Mouse (Mus musculus): ENCODE results near the gene Tet2.
"Not testable (repeated sequence)": the region's sequence is repeated elsewhere in the genome, so short reads cannot be mapped to it uniquely, and the experiment has no call there.

The Tet2 gene

GRCm38 (mm10) chr3:133548613-133549012, 3.7 kb upstream of the Tet2 start:
- DNase-seq (ENCODE audit: low read depth), result no peak

- DNase-seq (ENCODE audit: low read depth), result no peak
Measured at GRCm38 (mm10) chr3:133546790-133547189, 1.9 kb upstream of the Tet2 start.

- DNase-seq (ENCODE audit: low read depth), result no peak
Measured at GRCm38 (mm10) chr3:133545304-133545666, 346 bp upstream of the Tet2 start.

- peak; percentile 90 for DNase-seq (ENCODE audit: low read depth)
Measured at GRCm38 (mm10) chr3:133544131-133544550, 798 bp downstream of the Tet2 start.

- peak; percentile 45 for DNase-seq (ENCODE audit: low read depth)
Measured at GRCm38 (mm10) chr3:133543101-133544020, 1.6 kb downstream of the Tet2 start.

GRCm38 (mm10) chr3:133542084-133542483, 2.9 kb downstream of the Tet2 start:
- no peak for DNase-seq (ENCODE audit: low read depth)

- DNase-seq (ENCODE audit: low read depth), result no peak
Measured at GRCm38 (mm10) chr3:133541000-133541399, 3.9 kb downstream of the Tet2 start.

GRCm38 (mm10) chr3:133539991-133540390, 4.9 kb downstream of the Tet2 start:
- no peak for DNase-seq (ENCODE audit: low read depth)

- DNase-seq (ENCODE audit: low read depth), result not testable (repeated sequence)
Measured at GRCm38 (mm10) chr3:133538499-133538898, 6.4 kb downstream of the Tet2 start.

GRCm38 (mm10) chr3:133535644-133536043, 9.3 kb downstream of the Tet2 start:
- no peak for DNase-seq (ENCODE audit: low read depth)

- DNase-seq (ENCODE audit: low read depth), result no peak
Measured at GRCm38 (mm10) chr3:133534066-133534465, 10.9 kb downstream of the Tet2 start.

- DNase-seq (ENCODE audit: low read depth), result no peak
Measured at GRCm38 (mm10) chr3:133533272-133533995, 11.5 kb downstream of the Tet2 start.

GRCm38 (mm10) chr3:133532806-133533205, 12.1 kb downstream of the Tet2 start:
- no peak for DNase-seq (ENCODE audit: low read depth)

GRCm38 (mm10) chr3:133532252-133532651, 12.7 kb downstream of the Tet2 start:
- DNase-seq (ENCODE audit: low read depth), result no peak

GRCm38 (mm10) chr3:133531101-133531500, 13.8 kb downstream of the Tet2 start:
- no peak for DNase-seq (ENCODE audit: low read depth)

- no peak for DNase-seq (ENCODE audit: low read depth)
Measured at GRCm38 (mm10) chr3:133530664-133531063, 14.3 kb downstream of the Tet2 start.

GRCm38 (mm10) chr3:133526119-133526723, 18.7 kb downstream of the Tet2 start:
- peak; percentile 31 for DNase-seq (ENCODE audit: low read depth)

GRCm38 (mm10) chr3:133525578-133525977, 19.4 kb downstream of the Tet2 start:
- DNase-seq (ENCODE audit: low read depth), result peak; percentile 18

GRCm38 (mm10) chr3:133524341-133525050, 20.4 kb downstream of the Tet2 start:
- no peak for DNase-seq (ENCODE audit: low read depth)

- no peak for DNase-seq (ENCODE audit: low read depth)
Measured at GRCm38 (mm10) chr3:133523191-133523590, 21.7 kb downstream of the Tet2 start.

- DNase-seq (ENCODE audit: low read depth), result no peak
Measured at GRCm38 (mm10) chr3:133522289-133522688, 22.6 kb downstream of the Tet2 start.

- DNase-seq (ENCODE audit: low read depth), result no peak
Measured at GRCm38 (mm10) chr3:133518801-133519200, 26.1 kb downstream of the Tet2 start.
